Mouse (Mus musculus) hindbrain, embryonic 14.5 days (tissue): ENCODE measurements at regions not wholly inside any gene's neighbourhood (a gene's known extent, or its start where the extent isn't known, plus 50 kb on each side); places are given as distances from the start of the nearest gene placed in this dataset.
A peak's percentile ranks its signal among the peaks of the same experiment; 100 is the strongest.

Experiments used
- ATAC-seq: fragments of 200-750 bp; cut with Nextera tagmentation; 2 replicates; pipeline ENCODE4 v1.8.0; 2017; ENCODE audit warnings: moderate number of reproducible peaks, mild to moderate bottlenecking, moderate TSS enrichment, moderate library complexity; ENCODE audit not compliant: low FRiP score
- DNase-seq: peaks from one replicate; pipeline ENCODE4 v3.0.0-alpha.2; 2015; ENCODE audit warnings: low spot score
- H3K27ac ChIP-seq: fragments of 300-500 bp; sonication (generic); 2 replicates; pipeline ENCODE4 v1.5.1; 2014; ENCODE audit warnings: mild to moderate bottlenecking, moderate library complexity
- H3K27me3 ChIP-seq: fragments of 300-500 bp; sonication (generic); 2 replicates; pipeline ENCODE4 v1.6.1; 2014; ENCODE audit warnings: mild to moderate bottlenecking, low read length, mixed read lengths; ENCODE audit not compliant: control insufficient read depth, insufficient read depth
- H3K36me3 ChIP-seq: fragments of 300-500 bp; sonication (generic); replicated peaks from 2 replicates; pipeline ENCODE4 v1.6.1; 2014; ENCODE audit not compliant: control insufficient read depth, insufficient read depth
- H3K4me1 ChIP-seq: fragments of 300-500 bp; sonication (generic); replicated peaks from 2 replicates; pipeline ENCODE4 v1.6.1; 2014; ENCODE audit warnings: antibody characterized with exemption, low read length, mixed read lengths; ENCODE audit not compliant: control insufficient read depth, insufficient read depth
- H3K4me2 ChIP-seq: fragments of 300-500 bp; sonication (generic); replicated peaks from 2 replicates; pipeline ENCODE4 v1.6.1; 2014; ENCODE audit warnings: mild to moderate bottlenecking, moderate library complexity
- H3K4me3 ChIP-seq: fragments of 300-500 bp; sonication (generic); replicated peaks from 2 replicates; pipeline ENCODE4 v1.5.1; 2014; ENCODE audit warnings: mild to moderate bottlenecking, low read length
- H3K9ac ChIP-seq: fragments of 300-500 bp; sonication (generic); 2 replicates; pipeline ENCODE4 v1.6.1; 2014
- H3K9me3 ChIP-seq: fragments of 300-500 bp; sonication (generic); 2 replicates; pipeline ENCODE4 v1.6.1; 2016; ENCODE audit warnings: low read length; ENCODE audit not compliant: control insufficient read depth
- WGBS: fragments of 180-500 bp; shearing (Covaris S2); extraction: QIAGEN DNeasy Blood & Tissue Kit; methylation state at CpG from one replicate; pipeline ENCODE4 v1.1.7; 2014; 5-methylcytosine and 5-hydroxymethylcytosine counted together

DNA sequence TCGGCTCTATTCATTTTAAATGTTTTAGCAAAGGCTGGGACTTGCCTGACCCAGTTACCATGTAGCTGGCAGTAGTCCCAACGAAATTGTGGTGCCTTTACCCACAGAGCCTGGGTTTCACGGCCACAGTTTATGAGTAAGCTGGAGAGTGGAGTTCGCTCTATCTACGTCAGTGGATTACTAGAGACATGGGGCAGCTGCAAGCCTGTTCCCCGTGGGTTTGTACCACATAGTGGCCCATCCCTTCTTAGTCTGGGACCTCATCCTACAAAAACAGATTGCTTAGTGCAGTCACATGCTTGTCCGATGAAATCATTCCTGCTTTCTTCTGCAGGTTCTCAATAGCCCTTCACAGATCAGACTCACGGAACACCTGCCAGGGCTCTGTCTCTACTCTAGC lies 123.7 kb downstream of the Rdh14 start:
- H3K9me3 ChIP-seq = no peaks in the 10 kb centered on the region
- H3K27me3 ChIP-seq = no peaks in the 10 kb centered on the region
- no peak overlapping the region for H3K9ac ChIP-seq
- DNase-seq = no peak
- H3K4me2 ChIP-seq = no peak overlapping the region
- WGBS = 85% methylated on average over 8 of the region's 8 CpGs
- no peaks in the 10 kb centered on the region for H3K4me1 ChIP-seq
- ATAC-seq = no peak
- no peak overlapping the region for H3K27ac ChIP-seq
- H3K36me3 ChIP-seq = no peaks in the 10 kb centered on the region
- no peak overlapping the region for H3K4me3 ChIP-seq

DNA sequence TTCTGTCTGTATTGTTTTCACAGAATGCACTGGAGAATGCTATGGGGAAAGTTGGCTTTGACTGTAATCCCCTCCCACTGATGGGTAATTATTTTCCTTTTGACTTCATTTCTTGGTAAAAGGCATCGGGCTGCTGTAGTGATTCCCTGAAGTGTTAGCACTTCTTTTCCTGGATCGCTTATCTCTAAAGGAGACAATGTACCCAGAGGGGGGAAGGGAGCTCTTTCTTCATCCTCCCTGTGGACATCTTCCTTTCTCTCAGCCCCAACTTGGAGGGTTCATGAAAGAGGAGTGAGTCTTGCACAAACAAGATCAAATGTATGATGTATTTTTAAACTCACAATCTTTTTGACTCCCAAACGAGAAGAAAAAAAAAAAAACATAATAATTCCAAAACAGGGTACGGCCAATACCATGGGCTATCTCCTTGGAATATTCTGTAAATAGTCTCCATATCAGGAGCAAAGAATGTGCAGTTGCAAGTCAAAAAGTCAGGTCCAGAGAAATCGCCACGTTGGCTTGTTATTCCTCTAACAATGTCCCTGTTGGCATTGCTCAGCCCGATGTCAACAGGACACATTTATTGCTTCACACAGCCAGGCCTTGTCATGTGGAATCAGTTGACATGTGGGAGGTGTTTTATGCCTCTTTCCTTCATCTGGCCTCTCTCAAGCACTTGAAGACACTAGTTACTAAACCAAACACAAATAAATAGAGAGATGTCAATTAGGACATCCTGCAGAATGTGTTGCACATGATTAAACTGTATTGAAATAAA lies 134.1 kb downstream of the Rdh14 start:
- DNase-seq (no peak), ATAC-seq (no peak)
- 67% methylated on average over 7 of the region's 7 CpGs for WGBS
- Histone ChIP-seq H3K4me2 (no peak overlapping the region), H3K9ac (no peak overlapping the region), H3K27me3 (no peaks in the 10 kb centered on the region), H3K4me3 (no peak overlapping the region), H3K27ac (no peak overlapping the region), H3K9me3 (no peaks in the 10 kb centered on the region), H3K4me1 (no peaks in the 10 kb centered on the region), H3K36me3 (no peaks in the 10 kb centered on the region)

DNA sequence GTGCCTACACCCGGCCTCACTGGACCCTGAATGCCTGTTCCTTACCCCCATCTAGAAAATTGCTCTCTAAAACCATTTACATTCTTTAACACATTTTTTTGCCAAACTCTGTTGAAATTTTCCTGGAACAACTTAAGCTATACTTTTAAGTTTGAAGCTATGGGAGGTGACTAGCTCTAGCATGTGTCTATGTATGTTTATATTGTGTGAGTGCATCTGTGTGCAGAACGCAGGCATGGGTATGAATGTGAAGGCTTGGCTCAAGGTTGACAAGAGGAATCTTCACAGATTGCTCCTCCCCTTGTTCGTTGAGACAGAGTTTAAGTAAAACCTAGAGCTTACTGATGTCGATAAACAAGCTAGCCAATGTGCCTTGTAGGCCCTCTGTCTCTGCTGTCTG lies 135.4 kb downstream of the Rdh14 start:
- H3K27ac ChIP-seq = no peak overlapping the region
- H3K4me3 ChIP-seq = no peak overlapping the region
- DNase-seq = no peak
- no peaks in the 10 kb centered on the region for H3K9me3 ChIP-seq
- H3K36me3 ChIP-seq = no peaks in the 10 kb centered on the region
- ATAC-seq = no peak
- WGBS = 89% methylated on average over 4 of the region's 4 CpGs
- no peaks in the 10 kb centered on the region for H3K27me3 ChIP-seq
- no peaks in the 10 kb centered on the region for H3K4me1 ChIP-seq
- H3K4me2 ChIP-seq = no peak overlapping the region
- no peak overlapping the region for H3K9ac ChIP-seq

DNA sequence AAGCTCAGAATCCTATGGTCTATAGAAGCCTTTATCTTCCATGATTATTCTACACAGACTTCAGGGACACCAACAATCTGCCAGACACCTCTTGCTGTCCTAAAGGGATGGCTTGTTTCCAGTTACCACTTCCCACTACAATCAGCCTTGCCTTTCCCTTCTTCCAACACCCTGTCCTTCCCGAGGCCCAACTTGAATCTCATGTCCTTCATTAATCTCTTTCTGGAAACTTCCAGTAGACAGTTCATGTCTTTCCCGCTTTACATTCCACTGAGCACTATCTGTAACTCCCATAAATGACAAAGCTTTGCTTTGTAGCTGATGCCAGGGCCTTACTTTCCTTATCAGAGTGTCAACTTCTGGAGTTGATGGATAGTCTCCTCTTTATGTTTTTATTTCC lies 138.5 kb downstream of the Rdh14 start:
- Histone ChIP-seq H3K27me3 (no peaks in the 10 kb centered on the region), H3K9ac (no peak overlapping the region), H3K36me3 (no peaks in the 10 kb centered on the region), H3K4me2 (no peak overlapping the region), H3K27ac (no peak overlapping the region), H3K4me1 (no peaks in the 10 kb centered on the region), H3K4me3 (no peak overlapping the region), H3K9me3 (no peaks in the 10 kb centered on the region)
- DNase-seq (no peak), ATAC-seq (no peak)
- WGBS = 82% methylated on average over 2 of the region's 2 CpGs

DNA sequence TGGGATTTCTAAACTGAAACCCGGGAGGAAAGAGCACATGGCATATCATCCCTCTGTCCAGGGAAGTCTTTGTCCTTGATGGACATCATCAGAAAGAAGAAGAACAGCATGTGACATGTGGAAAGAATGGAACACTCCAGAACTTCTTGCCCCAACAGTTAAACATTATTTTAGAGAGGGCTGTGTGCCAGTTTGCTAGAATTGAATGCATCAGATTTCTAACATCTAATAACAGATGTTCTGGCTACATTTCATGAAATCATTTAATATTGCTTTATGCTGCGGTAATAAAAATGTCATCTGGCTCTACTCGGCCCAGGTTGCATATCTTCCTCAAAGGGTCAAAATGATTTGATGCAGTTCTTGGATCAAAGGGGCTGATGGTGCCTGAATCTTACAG lies 140.4 kb downstream of the Rdh14 start:
- Histone ChIP-seq H3K36me3 (no peaks in the 10 kb centered on the region), H3K27me3 (no peaks in the 10 kb centered on the region), H3K4me1 (no peaks in the 10 kb centered on the region), H3K4me2 (no peak overlapping the region), H3K9me3 (no peaks in the 10 kb centered on the region), H3K9ac (no peak overlapping the region), H3K27ac (no peak overlapping the region), H3K4me3 (no peak overlapping the region)
- DNase-seq (no peak), ATAC-seq (no peak)
- WGBS = 91% methylated on average over 3 of the region's 3 CpGs

DNA sequence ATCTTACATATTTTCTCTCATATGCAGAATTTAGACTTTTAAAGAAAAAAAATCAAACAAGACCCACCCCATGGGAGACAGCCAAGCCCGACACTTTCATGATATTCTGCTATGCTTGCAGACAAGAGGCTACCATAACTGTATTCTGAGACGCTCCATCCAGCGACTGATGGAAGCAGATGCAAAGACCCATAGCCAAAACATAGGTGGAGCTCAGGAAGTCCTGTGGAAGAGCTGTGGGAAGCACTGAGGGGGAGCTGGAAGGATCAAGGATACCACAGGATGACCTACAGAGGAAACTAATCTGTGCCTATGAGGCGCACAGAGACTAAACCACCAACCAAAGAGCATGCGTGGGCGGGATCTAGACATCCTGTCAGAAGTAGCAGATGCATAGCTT lies 143.4 kb downstream of the Rdh14 start:
- Histone ChIP-seq H3K4me2 (no peak overlapping the region), H3K9ac (no peak overlapping the region), H3K4me1 (no peaks in the 10 kb centered on the region), H3K27me3 (no peaks in the 10 kb centered on the region), H3K4me3 (no peak overlapping the region), H3K9me3 (no peaks in the 10 kb centered on the region), H3K36me3 (no peaks in the 10 kb centered on the region), H3K27ac (no peak overlapping the region)
- 91% methylated on average over 6 of the region's 6 CpGs for WGBS
- ATAC-seq (no peak), DNase-seq (no peak)

DNA sequence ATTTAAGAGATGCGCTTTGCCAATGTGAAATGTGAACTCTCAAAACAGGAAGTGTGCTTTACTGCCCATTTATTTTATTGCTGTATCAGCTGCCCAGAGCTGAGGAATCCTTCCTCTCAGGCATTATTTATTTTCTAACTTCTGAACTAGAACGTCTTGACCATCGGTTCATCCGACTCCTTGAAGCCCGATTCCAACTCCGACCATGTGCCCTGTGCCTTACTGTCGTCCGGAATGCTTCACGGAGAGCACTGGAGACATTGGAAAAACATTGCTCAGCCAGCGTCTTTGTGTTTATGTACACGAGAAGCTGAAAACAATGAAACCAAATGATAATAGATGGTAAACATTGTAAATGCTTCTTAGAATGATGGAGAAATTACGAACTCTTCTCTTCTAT lies 145.7 kb downstream of the Rdh14 start:
- WGBS = 88% methylated on average over 12 of the region's 12 CpGs
- no peak overlapping the region for H3K4me2 ChIP-seq
- H3K36me3 ChIP-seq = no peaks in the 10 kb centered on the region
- no peak overlapping the region for H3K27ac ChIP-seq
- no peaks in the 10 kb centered on the region for H3K4me1 ChIP-seq
- DNase-seq = no peak
- no peaks in the 10 kb centered on the region for H3K27me3 ChIP-seq
- no peak for ATAC-seq
- H3K9me3 ChIP-seq = no peaks in the 10 kb centered on the region
- H3K9ac ChIP-seq = no peak overlapping the region
- H3K4me3 ChIP-seq = no peak overlapping the region

DNA sequence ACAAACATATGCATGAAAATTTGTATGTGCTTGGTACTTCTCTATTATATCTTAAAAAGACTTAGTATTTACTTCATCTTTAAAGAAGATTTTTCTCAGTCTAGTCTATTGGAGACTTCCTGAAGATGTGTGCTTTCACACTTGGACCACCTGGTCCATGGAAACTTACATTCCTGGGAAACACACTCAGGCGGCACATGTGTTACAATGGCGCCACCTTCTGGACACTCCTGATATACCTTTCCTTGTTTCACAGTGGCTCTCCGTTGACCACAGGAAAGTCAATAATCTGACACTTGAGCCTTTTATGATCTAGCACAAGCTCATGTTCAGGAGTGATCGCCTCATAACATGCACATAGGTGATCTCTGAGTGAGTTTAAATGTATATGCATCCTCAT lies 146.5 kb downstream of the Rdh14 start:
- no peaks in the 10 kb centered on the region for H3K27me3 ChIP-seq
- peak; percentile 86 for DNase-seq
- no peaks in the 10 kb centered on the region for H3K9me3 ChIP-seq
- no peak overlapping the region for H3K27ac ChIP-seq
- 2% methylated on average over 4 of the region's 4 CpGs for WGBS
- no peak overlapping the region for H3K4me3 ChIP-seq
- H3K36me3 ChIP-seq = no peaks in the 10 kb centered on the region
- H3K9ac ChIP-seq = no peak overlapping the region
- peak; percentile 68 for ATAC-seq
- no peaks in the 10 kb centered on the region for H3K4me1 ChIP-seq
- H3K4me2 ChIP-seq = no peak overlapping the region

DNA sequence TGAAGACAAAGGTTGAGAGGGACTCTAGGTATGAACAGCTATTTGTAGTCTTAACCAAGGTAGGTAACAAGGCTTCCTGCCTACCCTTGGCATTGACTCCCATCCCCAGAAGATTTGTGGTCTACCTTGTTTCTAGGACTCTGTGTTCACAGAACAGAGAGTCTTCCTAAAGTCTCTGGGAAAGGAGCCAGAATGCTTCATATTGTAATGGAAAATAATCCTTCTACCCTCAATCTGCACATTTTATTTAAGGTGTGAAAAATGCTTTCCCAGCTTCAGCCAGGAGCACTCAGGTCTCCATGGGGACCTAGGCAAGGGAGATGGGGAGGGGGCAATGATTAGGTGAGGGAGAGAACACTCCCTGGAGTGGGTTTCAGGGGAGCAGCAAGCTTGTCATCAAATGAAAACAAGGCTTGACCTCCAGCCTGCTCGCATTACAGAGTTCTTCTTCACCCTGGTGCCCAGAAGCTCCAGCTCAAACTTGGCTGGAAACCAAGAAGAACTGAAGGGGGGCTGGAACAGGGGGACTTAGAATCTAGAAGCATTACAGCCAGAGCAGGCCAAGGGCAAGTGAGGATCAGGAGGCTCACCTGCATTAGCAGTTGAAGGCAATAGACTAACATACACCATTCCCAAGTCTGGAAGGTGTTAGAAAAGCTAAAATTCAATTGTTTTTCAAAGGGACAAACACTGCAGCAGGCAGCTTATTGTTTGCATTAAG lies 159.1 kb downstream of the Rdh14 start:
- ATAC-seq (no peak), DNase-seq (no peak)
- 60% methylated on average over 1 of the region's 1 CpGs for WGBS

More for the DNA sequence above, 159.1 kb downstream of the Rdh14 start:
- H3K9ac ChIP-seq = no peak overlapping the region
- no peak overlapping the region for H3K27ac ChIP-seq
- no peaks in the 10 kb centered on the region for H3K9me3 ChIP-seq
- no peak overlapping the region for H3K4me2 ChIP-seq
- H3K36me3 ChIP-seq = no peaks in the 10 kb centered on the region
- no peak overlapping the region for H3K4me3 ChIP-seq
- no peaks in the 10 kb centered on the region for H3K27me3 ChIP-seq
- no peaks in the 10 kb centered on the region for H3K4me1 ChIP-seq
